Mouse (Mus musculus) left cerebral cortex, adult 9 months (tissue): Measurements from ENCODE around the gene Tbc1d4.

ENCODE experiments used
- DNase-seq, 2 experiments: peaks; one replicate each; pipeline ENCODE4 v3.0.0; 2022; ENCODE audit warnings: low spot score in 2 of 2

Tbc1d4 gene

DNA sequence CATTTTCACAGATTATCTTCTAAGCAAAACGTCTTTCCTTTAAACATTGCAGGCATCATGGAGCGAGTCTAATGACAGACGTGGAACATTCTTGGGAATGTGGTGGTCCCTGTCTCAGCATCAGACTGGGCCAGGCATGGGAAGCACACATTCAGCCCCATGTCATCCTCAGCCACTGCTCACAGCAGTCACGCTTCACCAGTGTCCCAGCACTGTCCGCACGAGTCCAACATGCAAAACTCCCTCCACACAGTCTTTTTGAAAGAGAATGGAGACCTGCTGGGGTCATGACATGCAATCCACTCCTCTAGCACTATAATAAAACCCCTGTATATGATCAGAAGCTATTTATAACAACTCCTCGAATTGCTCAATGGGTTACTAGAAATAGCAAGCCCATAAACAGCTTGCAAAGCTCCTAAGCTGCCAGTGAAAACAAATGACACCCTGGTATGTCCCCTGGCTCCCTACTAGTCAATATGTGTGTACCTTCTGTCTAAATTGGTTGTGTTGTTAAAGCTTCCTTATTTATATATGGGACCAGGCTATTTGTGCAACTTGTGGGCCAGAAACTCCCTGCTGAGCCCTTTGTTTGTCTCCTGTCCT is 76.8 kb downstream of the Tbc1d4 start:
- DNase-seq: no peak

DNA sequence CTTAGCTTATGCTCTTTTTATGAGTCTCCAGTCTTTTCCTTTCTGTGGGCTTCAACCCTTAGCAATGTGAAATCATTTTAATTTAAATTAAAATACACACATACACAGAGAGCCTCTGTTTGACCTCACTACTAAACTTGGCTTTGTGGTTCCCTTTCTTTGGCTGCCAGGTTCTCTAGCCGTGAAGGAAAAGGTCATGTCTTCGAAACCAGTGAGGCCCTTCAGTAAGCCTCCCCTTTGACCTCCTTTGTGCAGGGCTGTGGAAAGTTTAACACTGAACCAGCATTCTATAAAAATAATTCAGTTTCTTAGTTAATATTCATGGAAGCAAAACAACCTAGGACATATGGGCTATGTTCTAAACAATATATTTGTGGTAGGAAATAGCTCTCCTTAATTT is 78.5 kb downstream of the Tbc1d4 start:
- DNase-seq: no peak

DNA sequence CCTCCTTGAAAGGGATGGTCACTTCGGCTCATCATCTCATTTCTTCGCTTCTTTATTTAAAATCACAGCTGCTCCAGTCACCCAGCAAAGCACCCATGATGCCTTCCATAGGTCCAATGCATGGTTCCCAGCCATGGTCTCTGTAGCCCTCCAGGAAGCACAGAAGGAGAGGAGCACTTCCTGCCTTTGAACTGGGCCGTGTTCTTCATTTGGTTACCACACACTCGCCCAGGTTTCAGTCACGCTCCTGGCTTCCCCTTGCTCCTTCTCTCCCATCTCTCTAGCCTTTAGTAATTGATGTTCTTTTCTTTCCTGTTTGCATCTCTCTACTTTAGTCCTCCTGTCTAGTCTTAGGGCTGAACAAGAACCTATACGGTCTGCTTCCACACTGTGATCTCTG is 79.8 kb downstream of the Tbc1d4 start:
- DNase-seq: no peak

DNA sequence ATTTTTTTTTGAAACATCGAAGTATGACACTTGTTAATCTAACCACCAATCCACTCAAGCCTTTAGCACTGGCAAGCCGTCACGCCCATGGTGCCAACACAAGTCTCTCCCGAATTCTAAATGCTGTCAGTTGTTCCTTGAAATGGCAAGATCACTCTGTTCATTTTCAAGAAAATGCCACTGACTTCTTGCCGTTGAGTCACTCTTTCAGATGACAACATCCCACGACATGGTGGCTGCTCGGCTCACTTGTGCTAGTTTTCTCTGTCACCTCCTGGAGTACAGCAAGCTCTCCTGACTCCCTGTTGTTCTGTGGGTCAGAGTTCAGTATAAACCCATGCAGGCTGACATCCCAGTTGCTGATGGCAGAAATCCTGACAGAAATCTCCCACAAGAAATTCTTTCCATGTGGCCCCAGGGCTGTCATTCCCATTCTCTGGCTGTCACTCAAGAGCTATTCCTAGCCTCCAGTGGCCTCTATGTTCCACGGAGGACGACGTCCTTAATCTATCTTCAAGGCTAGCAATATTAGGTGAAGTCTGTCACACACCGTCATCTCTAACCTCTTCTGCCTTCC is 81.5 kb downstream of the Tbc1d4 start:
- no peak for DNase-seq

DNA sequence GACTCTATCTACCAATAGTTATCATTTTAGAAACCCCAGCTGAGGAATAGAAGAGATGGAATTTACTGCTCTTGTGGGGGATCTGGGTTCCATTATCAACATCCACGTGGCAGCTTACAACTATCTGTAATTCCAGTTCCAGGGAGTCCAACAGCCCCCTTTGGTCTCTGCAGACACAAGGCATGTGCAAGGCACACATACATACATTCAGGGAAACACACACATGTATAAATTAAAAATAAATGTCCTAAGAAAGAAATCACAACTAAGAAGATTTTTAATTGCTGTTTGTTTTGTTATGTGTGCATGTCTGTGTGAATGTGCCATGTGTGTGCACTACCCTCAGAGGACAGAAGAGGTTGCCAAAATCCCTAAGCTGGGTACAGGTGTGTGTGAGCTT is 82.5 kb downstream of the Tbc1d4 start:
- no peak for DNase-seq

DNA sequence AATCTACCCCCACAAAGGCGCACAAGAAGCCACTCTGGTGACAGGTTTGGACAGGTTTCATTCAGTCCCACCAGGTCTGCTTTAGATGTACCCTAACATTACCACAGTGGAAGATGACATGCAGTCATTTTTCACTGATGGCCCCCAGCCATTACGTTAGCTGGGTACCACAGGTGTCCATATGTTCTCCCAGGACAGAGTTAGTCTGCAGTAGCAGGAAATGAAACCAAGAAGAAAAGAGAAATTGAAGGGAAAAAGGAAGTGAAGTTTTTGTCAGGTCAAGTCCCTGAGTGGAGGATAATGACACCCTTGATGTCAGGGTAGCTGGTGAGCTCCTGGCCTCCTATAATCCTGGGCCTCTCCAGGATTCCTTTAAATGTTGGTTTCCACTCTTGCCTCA is 89.0 kb downstream of the Tbc1d4 start:
- no peak for DNase-seq

DNA sequence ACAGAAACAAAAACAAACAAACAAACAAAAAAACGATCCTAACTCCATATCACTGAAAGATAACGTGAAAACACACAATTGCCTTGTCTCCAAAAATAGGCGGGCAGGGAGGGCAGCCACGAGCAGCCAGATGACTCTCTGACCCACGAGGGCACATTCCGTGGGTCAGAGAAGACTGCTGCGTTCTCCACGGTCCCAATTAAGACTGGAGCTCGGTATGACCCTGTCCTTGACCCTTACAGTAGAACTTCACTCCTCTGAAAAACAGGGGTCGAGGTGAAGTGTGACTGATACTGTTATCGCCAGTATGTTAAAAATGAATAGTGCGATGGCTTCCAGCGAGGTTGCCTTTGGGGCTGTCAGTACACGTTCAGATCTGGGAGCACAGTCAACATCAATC is 90.7 kb downstream of the Tbc1d4 start:
- no peak for DNase-seq

DNA sequence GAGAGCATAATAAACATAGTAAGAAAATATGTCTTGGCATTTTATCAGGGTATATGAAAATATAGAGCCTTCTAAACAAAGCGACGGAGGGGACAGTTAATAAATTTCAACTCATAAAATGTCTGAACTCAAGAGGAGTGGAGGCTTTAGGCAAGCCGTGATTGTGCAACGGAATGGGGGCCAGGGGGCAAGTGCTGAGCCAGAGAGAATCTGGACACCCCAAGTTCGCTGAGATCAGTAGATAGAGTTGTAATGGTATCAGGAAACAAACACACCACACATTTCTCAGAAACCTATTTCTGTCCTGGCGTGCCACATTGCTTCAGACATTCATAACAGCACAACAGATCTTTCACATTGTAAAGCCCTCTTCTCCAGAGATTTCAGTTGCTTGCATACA is 91.2 kb downstream of the Tbc1d4 start:
- DNase-seq: no peak

DNA sequence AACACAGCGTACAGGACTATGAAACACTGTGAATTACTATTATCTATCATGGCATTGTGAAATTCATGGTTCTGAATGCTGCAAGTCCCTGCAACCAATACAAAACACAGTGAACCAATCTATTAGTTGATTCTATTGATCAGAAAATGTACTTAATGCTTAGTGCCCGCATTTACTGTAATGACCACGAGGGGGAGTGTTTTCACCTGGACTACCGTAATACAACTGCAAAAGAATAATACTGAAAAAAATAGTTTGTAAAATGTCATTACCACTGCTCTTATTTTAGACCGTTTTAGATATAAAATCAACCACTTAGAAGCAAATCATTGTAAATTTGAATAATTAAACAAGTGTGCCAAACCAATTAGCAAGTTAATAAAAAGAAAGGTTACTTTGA is 91.7 kb downstream of the Tbc1d4 start:
- DNase-seq: peak in 1 of 2 experiments; percentile 34

DNA sequence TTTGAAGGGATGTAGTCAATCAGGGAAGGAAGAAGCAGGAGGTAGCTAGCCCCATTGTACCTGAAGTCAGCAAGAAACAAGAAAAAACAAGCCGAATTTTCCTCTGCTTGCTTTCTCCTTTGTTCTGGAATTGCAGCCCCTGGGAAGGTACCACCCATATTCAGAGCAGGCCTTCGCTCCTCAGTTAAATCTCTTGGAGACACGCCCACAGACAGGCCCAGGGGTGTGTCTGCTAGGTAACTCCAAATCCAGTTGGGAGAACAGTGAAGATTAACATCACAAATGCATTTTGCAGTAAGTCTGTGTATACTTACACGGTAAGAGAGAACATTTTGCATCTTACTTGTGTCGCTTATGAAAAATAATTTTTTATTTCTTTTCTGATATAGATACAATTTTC is 92.1 kb downstream of the Tbc1d4 start:
- DNase-seq: no peak

DNA sequence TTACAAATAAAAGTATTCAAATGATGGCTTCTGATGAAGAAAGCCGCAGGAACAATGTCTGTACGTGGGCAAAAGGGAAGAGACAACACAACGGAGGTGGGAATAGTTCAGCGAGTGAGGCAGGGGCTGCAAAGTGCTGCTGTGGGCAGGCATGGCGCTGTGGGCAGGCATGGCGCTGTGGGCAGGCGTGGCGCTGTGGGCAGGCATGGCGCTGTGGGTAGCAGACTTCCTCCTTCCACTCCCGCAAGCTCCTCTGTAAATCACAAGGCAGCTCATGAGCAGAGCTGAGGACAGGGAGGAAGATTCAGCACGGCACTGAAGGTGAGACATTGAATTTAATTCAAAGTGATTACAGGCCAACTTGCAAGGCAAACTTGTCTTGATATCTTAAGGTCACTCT is 93.0 kb downstream of the Tbc1d4 start:
- no peak for DNase-seq

DNA sequence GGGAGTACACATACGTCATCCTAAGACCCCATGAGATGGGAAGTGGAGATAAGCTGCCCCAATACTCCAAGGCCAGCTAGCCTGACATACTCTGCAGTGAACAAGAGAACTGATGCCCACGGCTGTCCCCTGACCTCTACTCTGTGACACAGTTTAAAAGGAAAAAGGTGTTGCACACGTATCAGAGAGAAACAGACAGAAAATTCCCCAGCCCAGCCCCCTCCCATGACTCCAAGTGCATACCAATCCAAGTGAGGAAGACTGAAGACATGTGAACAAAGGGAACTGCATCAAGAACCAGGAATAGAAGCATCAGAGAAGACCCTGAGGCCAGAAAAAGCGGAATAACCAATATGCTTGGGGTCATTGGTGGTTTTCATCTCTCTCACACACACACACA is 93.7 kb downstream of the Tbc1d4 start:
- DNase-seq: no peak

DNA sequence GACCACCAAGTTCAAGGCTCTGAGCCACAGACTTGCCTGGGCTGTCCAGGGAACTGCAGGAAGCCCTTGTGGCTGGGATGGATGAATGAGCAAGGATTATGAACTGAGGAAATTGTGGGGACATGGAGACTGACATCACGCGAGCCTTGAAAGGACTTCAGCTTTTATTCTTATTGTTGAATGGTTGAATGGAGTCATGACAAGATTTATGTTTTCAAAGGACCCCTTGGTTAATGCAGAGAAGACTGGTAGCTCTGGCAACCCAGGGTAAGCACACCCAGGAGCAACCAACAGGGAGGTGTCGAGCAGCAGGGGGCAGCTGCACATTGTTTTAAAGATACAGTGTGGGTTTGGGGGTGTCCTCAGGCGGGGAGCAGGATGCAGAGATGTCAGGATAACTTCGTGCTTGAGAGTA is 94.4 kb downstream of the Tbc1d4 start:
- no peak for DNase-seq

DNA sequence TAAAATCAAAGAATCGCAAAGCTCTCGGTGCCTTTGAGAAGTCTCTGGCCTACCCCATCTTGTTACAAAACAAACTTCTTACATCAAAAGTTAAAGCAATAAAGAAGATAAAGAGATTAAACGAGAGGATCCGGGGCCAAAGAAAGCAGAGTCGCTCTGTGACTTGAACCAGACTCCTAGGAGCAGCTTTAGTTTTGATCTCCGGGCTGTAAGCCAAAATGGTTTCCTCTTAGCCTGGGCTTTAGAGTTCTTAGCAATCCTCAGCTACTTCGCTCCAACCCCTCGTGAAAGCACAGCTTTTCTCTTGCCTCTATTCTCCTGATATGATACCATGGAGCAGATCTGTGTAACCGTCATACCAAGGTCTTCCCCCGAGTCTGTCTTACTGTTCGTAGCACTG is 95.8 kb downstream of the Tbc1d4 start:
- no peak for DNase-seq

DNA sequence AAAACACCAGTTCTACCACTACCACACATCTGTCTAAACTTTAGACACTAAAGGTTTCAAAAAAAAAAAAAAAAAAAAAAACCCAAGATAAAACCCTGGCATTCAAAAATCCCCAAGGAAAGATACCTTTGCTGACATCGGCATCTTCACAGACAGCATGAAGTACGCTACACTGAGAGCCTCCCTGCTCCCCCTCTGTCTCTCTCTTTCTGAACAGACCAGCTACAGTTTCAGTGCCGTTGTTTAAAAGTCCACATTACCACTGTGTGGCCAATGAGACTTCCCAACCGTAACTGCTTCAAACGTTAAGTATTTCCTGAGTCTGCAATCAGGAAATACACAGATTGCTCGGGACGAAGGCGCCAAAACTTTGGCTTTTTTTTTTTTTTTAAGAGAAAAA is 97.6 kb downstream of the Tbc1d4 start:
- DNase-seq: no peak

DNA sequence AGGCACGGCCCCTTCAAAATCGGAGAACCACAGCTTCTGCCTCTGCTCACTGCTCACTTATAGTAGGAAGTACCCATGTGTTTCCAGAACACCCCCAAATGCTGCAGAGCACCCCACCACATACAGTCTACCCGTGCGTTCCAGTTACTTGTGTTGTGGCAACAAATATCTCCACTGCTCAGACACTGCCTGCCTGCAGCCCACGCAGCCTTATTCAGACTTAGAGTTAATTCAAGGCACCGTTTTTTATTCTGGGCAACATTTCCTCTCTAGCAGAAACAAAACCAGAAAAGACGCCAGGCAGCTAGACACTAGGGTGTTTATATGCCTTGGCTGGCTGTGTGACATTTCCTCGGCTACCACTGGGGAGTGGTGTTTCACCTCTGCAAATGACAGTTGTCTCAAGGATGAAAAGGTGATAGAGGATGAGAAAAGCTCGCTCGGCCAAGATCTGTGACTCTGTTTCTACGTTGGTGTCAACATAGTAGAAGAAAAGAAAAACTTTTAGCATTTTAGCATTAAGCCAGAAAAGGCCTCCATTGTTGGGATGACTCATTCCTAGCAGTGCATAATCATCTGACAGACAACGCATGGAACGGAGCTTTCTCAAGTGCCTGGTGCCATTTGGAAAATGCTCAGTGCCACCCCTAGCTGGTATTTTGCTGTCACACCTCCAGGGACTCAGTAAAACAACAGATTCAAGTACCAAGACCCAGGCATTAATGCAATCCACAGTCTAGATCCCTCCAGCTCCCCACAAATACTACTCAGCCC is 98.3 kb downstream of the Tbc1d4 start:
- peak; percentile 26 to 68 for DNase-seq

DNA sequence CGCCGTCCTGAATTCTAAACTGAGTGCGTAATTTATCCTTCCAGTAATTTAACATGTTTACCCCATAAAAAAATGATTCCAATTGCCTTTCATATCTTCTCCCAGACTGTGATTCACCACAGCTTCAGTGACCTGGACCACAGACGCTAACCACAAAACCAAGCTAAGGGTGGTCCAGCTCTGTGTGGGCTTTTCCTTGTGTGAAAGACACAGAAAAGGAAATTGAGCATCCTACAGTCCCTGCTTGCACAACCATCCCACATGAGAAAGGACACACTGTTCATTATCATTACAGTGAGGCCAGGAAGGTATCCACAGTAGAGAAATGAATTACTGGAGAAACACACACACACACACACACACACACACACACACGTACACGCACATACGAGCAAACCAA is 99.2 kb downstream of the Tbc1d4 start:
- DNase-seq: no peak

DNA sequence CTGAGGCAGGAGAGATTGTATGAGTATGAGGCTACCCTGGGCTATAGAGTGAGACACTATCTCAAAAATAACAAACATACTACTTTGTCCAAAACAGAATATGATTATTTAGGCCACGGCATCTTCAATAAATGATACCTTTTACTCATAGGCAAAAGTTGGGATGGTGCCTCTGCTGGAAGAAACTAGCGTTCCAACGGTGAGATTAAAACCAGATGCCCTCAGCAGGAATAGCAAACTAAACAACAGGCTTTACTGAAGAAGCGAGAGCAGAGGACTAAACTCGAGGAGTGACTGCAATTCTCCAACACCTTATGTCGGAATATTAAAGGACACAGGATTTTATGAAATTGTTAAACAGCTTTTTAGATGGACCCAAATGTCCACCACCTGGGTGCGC is 101.0 kb downstream of the Tbc1d4 start:
- DNase-seq: no peak

DNA sequence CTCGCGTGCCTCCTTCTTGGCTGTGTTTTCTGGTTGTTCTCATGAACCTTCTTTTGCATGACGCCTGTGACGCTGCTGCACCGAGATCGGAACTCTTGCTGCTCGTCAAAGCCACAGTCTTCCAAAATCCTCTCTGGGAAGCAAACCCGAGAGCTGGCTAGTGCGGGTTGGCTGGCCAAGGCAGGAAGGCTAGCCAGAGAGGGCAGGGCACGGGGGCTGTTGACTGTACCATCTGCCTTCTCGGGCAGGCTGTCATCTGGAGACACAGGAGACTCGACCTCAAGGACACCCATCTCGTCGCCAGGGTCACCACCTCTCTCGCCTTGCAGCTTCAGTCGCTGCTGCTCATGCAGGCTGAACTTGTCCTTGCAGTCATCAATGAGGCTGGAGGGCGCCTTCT is 101.8 kb downstream of the Tbc1d4 start:
- no peak for DNase-seq

DNA sequence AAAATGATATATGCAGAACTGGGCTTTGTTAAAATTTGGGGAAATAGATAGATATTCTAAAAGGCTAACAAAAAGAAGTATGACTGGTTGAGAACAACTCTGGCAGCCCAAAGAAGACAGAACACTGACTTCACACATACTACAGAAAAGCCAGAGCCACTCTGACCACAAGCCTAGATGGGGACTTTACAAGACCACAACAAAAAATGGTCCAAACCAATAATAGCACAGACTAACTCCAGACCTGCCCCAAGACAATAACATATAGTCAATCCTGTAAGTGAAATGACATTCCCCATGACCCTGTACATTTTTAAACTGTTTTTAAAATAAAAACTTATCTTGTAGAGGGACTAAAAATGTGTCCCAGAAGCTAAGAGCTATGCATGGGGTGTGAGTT is 103.2 kb downstream of the Tbc1d4 start:
- DNase-seq: no peak

DNA sequence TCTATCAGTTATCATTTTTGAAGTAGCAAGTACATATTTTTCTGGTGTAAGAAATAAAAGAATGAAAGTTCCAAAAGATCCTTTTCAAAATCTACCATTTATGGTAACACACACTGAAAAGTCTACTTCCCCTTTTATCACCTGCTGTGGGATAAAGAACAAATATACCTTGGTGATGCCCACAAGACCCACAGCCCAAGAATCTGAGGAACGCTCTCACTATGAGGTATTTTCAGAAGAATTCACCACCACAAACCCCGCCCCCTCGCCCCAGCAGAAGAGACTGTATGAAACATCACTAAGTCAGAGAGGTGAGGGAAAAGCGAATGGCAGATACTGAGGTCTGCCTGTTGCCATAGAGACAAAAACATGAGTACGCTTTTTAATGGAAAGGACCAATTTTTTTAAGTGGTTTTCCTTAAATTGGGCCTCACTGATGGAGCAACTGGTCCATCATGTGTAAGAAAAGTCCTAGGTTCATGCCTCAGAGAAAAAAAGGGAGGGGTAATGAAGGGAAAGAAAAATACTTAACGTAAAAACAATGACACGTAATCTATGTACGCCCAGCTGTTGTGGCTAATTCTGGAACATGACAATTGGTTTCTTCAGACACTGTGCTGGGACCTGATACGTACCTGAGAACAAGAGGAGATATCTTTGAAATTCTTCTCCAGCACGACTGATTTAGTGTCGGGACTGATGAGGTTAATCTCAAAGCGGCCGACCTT is 104.4 kb downstream of the Tbc1d4 start:
- DNase-seq: no peak

DNA sequence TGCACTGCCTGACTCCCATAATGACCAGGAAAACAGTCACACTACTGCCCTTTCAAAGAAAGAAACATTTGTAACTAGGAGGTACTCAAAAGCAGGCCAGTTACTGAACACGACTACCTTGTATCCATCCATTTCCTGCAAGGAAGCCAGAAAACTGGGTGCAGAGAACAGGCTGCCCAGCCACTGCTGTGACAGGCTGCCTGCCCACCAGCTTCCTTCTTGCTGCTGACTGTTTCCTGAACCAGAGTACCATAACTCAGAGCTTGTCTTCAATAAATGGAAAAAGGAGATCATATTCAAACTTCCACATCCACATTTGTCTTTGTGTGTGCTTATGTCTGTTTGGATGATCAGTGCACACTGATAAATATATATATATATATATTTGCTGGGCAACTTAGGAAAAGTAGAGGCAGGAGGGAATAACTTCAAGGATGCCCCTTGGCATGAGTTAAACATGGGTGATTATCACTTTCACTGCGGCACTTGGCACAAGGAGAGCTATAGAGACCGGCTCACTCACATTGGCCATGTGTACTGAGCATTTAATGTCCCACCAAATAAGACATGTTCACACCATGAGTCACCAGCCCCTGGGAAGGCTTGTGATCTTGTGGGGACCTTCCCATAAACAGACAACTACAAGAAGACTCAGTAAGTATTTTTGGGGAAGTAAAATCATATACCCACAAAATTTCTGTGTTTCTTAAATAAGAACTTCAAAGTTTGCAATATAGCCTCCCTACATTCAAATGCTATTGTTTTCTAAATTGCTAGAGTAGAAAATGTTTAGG is 105.6 kb downstream of the Tbc1d4 start:
- no peak for DNase-seq
